Mouse (Mus musculus): ENCODE data around the gene Rnaseh2c.
A peak's percentile ranks its signal among the peaks of the same experiment; 100 is the strongest.

Rnaseh2c gene

DNA sequence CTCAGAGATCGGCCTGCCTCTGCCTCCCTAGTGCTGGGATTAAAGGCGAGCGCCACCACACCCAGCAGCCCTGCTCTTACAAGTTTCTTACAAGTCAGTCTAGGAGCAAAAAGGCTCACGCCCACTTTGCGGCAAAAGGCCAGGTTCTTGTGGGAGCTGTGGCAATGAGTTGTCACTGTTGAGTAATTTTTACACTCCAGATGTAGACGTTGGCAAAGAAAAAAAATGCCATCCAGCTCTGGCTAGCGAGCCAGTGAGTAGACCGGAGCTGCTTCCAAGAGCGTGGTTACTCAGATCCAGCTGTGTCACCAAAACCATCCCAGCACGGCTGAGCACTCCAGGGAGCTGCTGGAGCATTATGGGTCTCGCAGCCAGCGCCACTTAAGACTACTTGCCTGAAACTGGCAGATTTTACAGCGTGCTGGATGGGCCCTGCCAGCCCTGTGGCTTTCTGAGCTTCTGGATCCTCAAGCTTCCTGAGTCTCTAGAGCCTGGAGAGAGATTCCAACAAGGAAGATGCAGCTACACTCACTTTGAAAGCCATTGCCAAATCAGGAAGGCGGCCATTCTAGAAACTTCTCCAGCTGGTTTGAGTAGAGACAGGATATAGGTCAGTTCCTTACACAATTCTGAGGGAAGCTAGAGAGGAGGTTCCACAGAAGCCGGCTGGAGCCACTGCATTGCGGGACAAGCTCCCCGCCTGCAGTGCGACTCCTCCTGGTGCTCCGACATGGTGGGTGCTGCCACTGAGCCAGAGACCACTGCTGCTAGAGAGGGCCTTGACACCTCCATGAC is 29.1 kb upstream of the Rnaseh2c start:
- DNase-seq (ENCODE audit: low read depth, low spot score) = peak; percentile 20

GRCm38 (mm10) chr19:5575336-5575735 is 26.3 kb upstream of the Rnaseh2c start:
- DNase-seq (ENCODE audit: low read depth, low spot score) = no peak

DNA sequence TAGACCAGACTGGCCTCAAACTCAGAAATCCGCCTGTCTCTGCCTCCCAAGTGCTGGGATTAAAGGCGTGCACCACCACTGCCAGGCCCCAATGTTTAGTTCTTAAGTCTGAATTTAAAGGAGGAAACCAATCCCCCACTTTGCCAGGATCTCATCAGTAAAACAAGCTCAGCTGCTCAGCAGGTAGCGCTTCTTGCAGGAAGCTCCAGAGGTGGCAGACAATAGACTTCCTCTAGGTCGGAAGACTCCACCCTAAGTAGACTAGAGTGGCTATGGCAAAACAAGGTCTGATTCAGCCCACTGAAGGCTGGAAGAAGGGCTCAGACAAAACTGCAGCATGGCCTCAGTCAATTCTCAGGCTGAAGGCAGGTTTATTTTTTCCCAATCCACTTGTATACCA is 21.7 kb upstream of the Rnaseh2c start:
- no peak for DNase-seq (ENCODE audit: low read depth, low spot score)

- no peak for DNase-seq (ENCODE audit: low read depth, low spot score)
Measured at GRCm38 (mm10) chr19:5580776-5581175, 20.9 kb upstream of the Rnaseh2c start.

DNA sequence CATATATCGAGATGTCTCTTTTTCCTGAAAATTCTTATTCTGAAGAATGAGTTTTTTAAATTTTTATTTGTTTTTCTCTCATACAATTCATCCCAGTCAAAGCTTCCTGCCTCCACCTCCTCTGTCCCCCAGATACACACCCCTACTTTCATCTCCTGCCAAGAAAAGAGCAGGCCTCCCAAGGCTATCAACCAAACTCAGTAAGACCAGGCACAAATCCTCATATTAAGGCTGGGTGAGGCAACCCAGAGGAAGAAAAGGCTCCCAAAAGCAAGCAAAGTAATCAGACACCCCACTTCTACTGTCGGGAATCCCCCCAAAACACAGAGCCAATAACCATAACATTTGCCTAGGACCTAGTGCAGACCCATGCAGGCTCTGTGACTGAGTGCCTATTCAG is 19.7 kb upstream of the Rnaseh2c start:
- DNase-seq (ENCODE audit: low read depth, low spot score) = no peak

GRCm38 (mm10) chr19:5589159-5589558 is 12.5 kb upstream of the Rnaseh2c start:
- DNase-seq (ENCODE audit: low read depth, low spot score) = no peak

GRCm38 (mm10) chr19:5591888-5592287 is 9.8 kb upstream of the Rnaseh2c start:
- no peak for DNase-seq (ENCODE audit: low read depth, low spot score)

- DNase-seq (ENCODE audit: low read depth, low spot score) = no peak
Measured at GRCm38 (mm10) chr19:5599224-5599623, 2.4 kb upstream of the Rnaseh2c start.

DNA sequence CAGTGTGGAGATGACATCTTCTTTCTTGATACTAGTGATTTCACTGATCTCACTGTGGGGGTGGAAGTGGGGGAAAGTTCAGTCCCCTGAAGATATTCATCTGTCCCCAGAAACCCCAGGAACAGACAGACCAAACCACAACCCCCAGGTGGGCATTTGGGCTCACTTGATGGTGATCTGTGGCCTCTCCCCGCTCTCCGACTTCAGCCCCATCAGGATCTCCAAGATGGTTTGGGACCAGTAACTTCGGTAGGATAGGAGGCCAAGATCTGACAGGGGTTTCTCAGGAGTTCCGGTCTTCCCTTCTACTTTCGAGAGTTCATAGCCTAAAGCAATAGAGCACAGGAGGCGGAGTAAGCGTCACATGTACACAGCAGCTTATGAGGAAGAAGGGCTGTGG is 2.0 kb downstream of the Rnaseh2c start:
- DNase-seq (ENCODE audit: low read depth, low spot score) = no peak

DNA sequence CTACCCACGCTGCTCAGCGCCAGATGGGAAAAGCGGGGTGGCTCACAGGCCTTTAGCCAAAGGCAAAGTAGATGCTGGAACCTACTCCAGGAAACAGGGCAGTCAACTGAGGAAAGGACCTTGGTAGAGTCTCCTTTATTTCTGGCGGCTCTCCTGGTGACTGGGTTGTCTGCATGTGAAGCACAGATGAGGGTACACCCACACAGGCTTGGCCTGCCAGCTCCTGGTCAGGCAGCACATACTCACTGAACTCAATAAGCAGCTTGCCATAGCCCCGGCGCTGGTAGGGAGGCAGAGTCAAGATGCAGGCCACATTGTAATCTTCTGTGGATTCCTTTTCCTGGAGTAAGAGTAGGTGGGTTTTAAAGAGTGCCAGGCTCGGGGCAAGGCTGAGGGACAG is 3.5 kb downstream of the Rnaseh2c start:
- DNase-seq (ENCODE audit: low read depth, low spot score) = no peak

- DNase-seq (ENCODE audit: low read depth, low spot score) = no peak
Measured at GRCm38 (mm10) chr19:5606196-5606595, 4.5 kb downstream of the Rnaseh2c start.

DNA sequence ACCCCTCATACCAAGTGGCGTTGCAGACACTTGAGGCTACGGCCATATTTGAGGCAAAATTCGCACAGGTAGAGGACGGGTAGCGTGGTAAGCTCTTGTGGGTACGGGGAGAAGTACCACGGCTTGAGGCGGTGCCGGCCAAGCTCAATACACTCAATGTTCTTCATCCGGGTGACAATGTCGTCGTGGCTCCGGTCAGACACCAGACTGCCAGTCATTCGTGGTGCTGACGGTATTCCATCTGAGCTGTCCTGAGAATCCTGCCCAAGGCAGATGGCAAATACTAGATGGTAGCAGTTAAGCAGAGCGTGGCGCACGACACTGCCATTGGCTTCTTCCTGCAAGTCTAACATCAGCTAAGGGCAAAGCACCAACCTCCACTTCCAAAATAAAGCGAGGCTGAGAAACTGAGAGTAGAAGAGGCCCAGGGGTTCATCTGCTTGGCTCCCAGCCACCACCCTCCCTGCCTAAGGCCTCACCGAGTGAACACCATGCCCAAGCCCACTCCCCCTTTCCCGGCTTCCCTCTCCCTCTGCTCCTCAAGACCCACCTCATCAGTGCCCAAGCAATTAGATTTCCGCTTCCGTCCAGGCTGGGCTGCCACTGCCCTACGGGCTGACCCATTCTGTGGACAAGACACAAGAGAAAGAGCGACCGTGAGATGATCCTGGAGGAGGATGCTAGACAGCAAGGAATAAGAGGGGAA is 6.2 kb downstream of the Rnaseh2c start:
- no peak for DNase-seq (ENCODE audit: low read depth, low spot score)

- peak; percentile 18 for DNase-seq (ENCODE audit: low read depth, low spot score)
Measured at GRCm38 (mm10) chr19:5608707-5609106, 7.0 kb downstream of the Rnaseh2c start.

- no peak for DNase-seq (ENCODE audit: low read depth, low spot score)
Measured at GRCm38 (mm10) chr19:5609171-5609546, 7.5 kb downstream of the Rnaseh2c start.

DNA sequence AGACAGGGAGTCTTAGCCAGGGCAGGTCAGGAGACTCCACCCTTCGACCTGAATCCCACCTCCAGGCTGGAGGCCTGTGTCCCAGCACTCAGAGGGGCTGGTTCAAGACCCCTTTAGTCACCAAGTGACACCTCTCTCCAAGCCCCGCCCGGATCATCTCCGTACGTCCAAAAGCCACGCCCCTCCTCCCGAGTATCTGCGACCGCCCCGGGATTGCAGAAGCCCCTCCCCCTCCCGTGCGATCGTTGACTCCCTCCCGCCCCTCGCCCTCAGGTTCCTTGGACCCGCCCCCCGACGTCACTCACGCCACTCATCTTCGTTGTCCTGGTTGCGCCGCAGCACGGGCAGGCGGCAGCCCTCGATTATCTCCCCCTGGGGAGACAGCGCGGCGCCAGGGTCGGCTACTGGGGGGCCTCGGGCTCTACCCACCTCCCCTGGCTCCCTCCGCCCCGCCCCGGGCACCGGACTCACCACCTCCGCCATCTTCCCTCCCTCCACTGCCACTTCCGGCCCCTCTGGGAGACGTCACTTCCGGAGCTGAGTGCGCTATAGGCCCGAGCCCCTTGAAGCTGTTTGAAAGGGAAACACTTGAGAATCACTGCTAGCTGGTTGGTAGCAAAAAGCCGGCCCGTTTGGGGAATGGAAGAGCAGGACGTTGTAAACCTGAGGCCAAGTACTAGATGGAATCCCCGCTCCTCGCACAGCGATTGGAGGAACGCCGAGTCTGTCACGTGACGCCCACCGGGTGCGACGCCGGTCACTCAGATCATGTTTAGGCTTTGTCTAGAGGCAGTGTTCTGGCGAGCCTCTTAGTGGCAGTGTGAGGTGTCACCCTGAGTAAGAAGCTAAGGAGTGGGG is 8.1 kb downstream of the Rnaseh2c start, which contains the start of gene Kat5:
Gene Kat5 (minus strand): TSS at position 691 of the 858 bp plus-strand sequence.
- DNase-seq (ENCODE audit: low read depth, low spot score) = peak; percentile 93

DNA sequence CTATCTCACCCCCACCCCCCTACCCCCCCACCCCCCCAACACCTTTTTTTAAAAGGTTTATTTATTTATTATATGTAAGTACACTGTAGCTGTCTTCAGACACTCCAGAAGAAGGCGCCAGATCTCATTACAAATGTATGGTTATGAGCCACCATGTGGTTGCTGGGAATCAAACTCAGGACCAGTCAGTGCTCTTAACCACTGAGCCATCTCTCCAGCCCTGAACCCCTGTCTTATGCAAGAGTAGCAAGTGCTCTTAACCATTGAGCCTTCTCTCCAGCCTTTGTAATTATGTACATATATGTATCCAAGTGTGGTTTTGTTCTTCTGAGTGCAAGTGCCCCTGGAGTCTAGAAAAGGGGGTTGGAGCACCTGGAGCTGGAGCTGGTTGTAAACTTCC is 10.3 kb downstream of the Rnaseh2c start:
- no peak for DNase-seq (ENCODE audit: low read depth, low spot score)

GRCm38 (mm10) chr19:5612762-5613411 is 11.2 kb downstream of the Rnaseh2c start:
- no peak for DNase-seq (ENCODE audit: low read depth, low spot score)

- no peak for DNase-seq (ENCODE audit: low read depth, low spot score)
Measured at GRCm38 (mm10) chr19:5614953-5615352, 13.3 kb downstream of the Rnaseh2c start.

- DNase-seq (ENCODE audit: low read depth, low spot score) = no peak
Measured at GRCm38 (mm10) chr19:5620007-5620406, 18.3 kb downstream of the Rnaseh2c start.

DNA sequence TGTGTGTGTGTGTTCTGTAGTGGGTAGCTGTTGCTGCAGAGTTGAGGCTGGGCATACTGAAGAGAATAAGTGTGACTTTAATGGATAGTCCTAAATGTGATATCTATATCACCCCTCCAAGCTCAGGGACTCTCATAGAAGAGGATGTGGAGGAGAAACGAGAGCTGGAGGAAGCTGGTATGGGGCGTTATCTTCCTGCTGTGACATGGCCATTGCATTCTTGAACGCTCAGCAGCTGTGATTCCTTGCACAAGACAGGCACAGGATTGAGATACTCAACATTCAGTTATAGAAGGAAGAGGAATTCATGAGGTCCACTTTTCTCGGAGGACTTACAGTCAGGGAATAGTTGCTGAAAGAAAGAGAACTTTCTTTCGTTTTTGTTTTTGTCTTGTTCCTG is 20.2 kb downstream of the Rnaseh2c start:
- no peak for DNase-seq (ENCODE audit: low read depth, low spot score)

DNA sequence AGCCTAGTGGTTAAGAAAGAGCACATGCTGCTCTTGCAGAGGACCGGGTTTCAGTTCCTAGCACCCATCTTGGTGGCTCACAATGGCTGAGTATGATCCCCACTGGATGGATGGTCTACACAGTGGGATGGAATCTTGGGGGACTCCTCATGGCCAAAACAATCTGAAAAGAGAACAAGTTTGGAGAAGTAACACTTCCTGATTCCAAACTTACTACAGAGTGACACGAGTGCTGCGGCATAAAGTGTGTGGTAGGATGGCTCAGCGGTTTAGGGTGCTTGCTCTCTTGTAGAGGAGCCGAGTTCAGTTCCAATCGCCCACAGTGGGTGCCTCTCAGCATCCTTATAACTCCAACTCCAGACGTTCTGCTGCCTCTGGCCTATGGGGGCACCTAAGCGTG is 23.6 kb downstream of the Rnaseh2c start:
- DNase-seq (ENCODE audit: low read depth, low spot score) = no peak

- no peak for DNase-seq (ENCODE audit: low read depth, low spot score)
Measured at GRCm38 (mm10) chr19:5629907-5630306, 28.2 kb downstream of the Rnaseh2c start.
